Mouse (Mus musculus) left cerebral cortex, adult 8-10 months (tissue): ENCODE measurements around the gene Dab1. TPM values are rescaled to one million over a fixed set of nuclear protein-coding genes. Genes with fewer than 3 reads are reported as not detected.

Experiments
- DNase-seq, 2 experiments: peaks; one replicate each; pipeline ENCODE4 v3.0.0; 2022; ENCODE audit warnings: low spot score in 2 of 2
- total RNA-seq, 4 experiments: library from RNA; stranded (reverse); gene quantifications; 2 replicates each; pipeline ENCODE4 v1.2.4; 2022

Gene Dab1
- total RNA-seq, 4 experiments from 2014 or later = 98.4 to 114 (median 107) TPM

DNA sequence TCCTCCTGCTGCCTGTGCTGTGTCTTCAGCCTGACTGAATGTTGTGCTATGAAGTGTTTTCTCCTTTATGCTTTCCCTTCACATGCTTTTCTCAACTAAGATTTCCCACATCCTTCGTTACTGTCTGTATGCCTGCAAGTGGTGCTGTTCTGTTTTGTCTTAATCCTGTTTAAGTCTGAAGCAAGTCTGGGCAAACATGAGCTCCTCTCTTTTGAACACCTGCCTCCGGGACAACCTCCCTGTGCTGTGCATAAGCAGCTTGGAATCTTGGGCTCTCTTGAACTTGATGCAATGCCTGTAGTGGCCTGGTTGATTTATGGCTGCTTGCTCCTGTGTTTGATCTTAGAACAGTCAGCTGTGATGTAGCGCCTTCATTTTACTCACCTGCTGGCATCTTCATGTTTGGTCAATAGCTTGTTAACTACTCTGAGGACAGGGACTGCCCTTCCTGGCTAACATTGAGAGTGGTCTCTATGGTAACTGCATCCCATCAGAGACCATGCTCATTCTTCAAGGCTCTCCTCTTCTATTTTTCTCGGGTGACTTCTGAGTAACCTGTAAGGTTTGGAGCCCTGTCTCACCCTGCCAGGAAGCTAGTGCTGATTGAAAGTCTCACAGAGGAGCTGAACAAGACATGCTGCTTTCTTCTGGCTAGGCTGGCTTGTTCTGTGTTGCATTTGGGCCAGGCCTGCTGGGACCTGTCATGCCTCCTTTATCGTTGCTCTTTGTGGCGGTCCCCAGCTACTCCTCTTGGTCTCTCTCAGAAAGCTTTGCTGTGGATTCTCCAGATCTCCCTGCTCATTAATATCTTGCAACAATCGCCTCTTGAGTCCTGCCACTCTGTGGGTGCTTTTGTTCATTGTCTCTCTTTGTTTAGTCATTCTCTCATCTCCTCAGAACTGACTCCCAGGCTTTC, 342.2 kb downstream of the Dab1 start:
- DNase-seq = no peak

- no peak for DNase-seq
Measured at GRCm38 (mm10) chr4:103969906-103970305, 350.7 kb downstream of the Dab1 start.

GRCm38 (mm10) chr4:103974536-103974935, 355.4 kb downstream of the Dab1 start:
- DNase-seq = no peak

GRCm38 (mm10) chr4:103974946-103975345, 355.8 kb downstream of the Dab1 start:
- DNase-seq = no peak

- no peak for DNase-seq
Measured at GRCm38 (mm10) chr4:103993884-103994283, 374.7 kb downstream of the Dab1 start.

DNA sequence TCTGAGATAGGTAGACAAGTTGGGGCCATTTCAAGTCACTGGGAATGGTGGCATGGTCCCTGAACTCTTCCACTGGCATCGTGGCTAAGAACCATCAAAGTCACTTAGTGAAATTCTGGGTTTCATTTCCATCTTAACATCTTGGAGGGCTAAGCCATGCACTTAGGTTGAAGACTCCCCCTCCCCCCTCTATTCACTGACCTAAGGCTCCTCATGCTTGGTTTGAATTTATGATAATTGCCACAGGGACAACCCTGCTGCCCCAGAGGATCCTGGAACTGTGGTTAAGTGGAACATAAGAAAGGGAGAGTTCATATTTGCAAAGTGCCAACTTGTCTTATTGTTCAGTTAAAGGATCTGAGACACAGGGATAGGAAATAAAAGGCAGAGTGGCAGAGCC, 375.2 kb downstream of the Dab1 start:
- DNase-seq = no peak

DNA sequence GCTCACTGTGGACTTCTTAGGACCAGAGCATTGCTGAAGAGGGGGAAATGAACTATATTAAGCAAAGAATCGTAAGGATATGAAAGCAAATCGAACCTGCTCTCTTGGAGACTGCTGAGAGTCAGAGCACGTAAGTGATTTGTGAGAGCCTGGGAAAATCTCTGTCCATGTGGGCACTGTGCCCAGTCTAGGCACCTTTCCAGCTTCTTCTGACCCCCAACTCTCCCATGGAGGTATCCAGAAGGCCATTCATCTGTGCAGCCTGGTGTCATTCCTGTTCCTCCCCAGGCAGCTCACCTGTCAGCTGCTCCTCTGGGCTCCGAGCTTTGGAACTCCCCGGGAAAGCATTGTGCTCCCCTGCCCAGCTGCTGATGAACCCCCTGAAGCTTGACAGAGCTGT, 389.2 kb downstream of the Dab1 start:
- DNase-seq = no peak

DNA sequence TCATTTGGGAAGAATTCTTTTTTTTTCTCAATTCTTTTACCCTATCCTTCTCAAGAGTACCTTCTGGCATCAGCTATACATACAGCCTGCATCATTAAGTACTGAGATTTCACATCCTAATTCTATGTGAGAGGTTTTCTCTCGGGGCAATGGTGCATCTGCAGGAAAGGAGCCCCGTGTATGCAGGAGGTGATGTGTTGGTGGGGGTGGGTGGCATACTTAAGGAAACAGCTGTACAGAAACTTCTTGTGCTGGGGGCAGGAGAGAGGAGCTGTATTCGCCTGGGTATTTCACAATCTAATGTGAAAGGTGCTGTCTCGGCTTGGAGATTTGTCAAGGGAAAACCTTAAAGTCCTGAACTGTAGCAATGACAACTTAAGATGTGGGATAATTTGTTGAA, 392.5 kb downstream of the Dab1 start:
- no peak for DNase-seq

- no peak for DNase-seq
Measured at GRCm38 (mm10) chr4:104012150-104012549, 393.0 kb downstream of the Dab1 start.

GRCm38 (mm10) chr4:104025117-104025694, 406.0 kb downstream of the Dab1 start:
- no peak for DNase-seq

- DNase-seq = no peak
Measured at GRCm38 (mm10) chr4:104026834-104027233, 407.7 kb downstream of the Dab1 start.

- DNase-seq = no peak
Measured at GRCm38 (mm10) chr4:104027239-104027638, 408.1 kb downstream of the Dab1 start.

GRCm38 (mm10) chr4:104036091-104036490, 416.9 kb downstream of the Dab1 start:
- no peak for DNase-seq

DNA sequence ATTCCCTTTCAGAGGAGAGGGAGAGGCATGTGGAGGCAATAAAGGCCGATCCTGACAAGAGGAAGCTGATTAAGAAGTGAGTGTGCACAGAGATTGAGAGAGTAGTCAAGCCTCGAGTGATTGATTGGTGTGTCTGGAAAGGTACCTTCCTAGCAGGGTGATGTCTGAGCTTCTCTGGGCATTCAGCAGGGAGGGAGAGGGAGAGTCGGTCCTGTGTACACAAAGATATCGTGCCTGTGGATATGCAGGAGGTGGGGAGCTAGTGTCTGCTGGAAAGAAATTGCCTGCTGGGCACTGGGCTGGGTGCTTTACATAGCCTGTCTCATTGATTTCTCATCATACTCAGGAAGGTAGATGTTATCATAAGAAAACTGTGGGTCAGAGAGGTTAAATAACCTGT, 420.4 kb downstream of the Dab1 start:
- no peak for DNase-seq

DNA sequence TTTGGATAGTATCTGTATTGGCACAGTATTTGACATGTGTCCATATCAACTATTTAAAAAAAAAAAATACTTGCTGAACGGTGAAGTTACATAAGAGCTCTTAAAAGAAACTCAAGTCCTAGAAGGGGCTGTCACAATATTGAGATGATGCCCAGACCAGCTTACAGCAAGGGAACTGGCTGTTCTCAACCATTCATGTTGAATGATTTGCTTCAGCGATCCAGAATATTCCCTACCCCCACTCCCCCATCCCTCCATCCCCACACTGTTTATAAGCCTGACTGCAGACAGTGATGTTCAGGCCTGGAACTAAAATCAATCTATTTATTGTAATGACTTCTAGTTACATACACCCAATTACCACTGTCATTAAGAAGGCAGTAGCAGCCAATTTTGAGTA, 424.3 kb downstream of the Dab1 start:
- no peak for DNase-seq

GRCm38 (mm10) chr4:104044634-104045033, 425.5 kb downstream of the Dab1 start:
- DNase-seq = no peak

DNA sequence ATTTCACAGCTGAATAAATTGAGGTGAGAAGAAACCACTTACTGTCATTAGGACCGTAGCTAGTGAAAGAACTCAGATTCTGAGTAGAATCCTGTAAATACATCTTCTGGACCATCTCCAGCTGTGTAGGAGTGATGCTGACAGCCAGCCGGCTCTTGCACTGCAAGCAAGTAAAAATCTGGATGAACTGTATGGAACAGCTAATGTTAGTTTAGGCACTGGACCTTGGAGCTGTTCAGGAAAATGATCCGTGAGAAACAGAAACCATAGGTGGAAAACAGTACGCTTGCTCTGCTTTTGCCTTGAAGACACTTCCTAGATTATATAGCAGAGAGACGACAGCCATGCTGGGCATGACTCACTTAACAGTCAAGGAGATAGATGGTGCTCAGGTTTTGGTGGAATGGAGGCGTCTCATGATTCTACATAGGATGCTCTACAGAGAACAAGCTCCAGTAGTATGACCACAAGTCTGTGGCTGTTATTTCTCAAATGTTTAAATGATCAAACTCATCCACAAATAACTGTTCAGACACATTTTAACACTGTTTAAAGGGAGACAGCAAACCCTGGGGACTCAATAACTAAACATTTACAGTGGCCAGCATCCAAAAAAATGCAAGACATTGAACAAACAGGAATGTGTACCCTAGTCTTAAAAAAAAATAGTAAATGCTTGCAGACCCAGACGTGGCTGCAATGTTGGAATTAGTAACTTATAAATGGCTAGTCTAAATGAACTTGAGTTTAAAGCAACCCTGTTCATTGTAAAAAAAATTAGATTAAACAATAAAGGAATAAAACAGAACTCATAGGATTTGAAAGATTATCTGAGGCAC, 429.0 kb downstream of the Dab1 start:
- DNase-seq = peak in 1 of 2 experiments; percentile 42

DNA sequence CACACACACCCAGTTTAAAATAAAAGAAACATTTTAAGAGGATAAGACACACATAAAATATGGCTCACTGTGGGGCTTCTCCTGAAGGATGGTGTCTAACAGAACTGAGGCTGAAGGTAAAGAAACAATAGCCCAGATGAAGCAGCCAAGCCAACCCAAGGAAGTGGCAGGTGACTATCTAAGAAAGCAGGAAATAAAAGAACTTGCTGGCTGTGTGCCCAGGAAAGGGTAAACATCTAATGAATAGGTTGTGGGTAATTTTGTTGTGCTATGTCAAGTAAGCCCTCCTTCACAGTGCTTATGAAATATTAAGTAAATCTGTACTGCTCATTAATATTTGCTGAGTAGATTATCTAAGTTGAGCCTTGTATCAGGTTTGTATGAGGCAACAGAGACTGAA, 438.0 kb downstream of the Dab1 start:
- no peak for DNase-seq

DNA sequence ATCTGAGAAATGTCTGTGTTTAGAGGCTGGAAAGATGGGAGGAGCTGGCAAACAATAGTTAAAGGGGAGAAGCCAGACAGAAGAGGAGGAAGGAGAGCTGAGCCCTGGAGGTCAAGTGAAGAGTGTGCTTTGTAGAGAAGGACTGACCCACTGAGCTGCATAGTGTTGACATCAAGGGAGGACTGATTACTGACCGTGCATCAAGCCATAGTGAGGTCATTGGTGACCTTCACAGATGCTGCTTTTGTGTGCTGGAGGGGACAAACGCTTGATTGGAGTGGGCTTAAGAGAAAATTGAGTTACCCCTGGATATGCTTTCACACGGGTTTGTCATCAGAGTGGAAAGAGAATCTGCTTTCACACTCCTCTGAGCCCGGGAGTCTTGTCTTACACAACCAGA, 440.4 kb downstream of the Dab1 start:
- DNase-seq = no peak

GRCm38 (mm10) chr4:104062356-104062755, 443.2 kb downstream of the Dab1 start:
- no peak for DNase-seq

DNA sequence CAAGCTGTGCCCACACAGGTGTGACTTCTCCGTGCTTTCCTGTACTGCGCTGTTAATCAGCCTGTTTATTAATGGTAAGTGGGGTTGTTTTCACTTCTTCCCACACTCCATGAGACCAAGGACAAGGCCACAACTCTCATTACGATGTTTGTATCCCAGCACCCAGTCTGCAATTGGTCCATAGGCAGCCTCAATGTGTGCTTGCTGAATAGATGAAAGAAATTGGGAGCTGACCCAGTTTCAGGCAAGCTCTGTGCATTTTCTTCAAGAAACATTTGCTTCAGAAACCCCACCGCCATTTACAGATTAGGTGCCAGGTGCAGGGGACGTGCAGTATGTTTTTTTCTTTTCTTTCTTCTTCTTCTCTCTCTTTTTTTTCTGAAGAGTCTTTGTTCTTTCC, 447.7 kb downstream of the Dab1 start:
- DNase-seq = no peak

GRCm38 (mm10) chr4:104067748-104068147, 448.6 kb downstream of the Dab1 start:
- DNase-seq = no peak
